Mouse (Mus musculus) embryo, embryonic 10 days (tissue): ENCODE measurements around the gene Adam1a.
"Not testable (repeated sequence)": the region's sequence is repeated elsewhere in the genome, so short reads cannot be mapped to it uniquely, and the experiment has no call there.

Experiments used
- DNase-seq: peaks from one replicate; pipeline ENCODE4 v3.0.0-alpha.2; 2015; ENCODE audit warnings: low spot score

Adam1a gene

GRCm38 (mm10) chr5:121564468-121564895 is 19.2 kb upstream of the Adam1a start:
- peak; percentile 90 for DNase-seq

GRCm38 (mm10) chr5:121562436-121562835 is 17.2 kb upstream of the Adam1a start:
- DNase-seq, result no peak

GRCm38 (mm10) chr5:121549196-121549595 is 3.9 kb upstream of the Adam1a start:
- DNase-seq, result no peak

- DNase-seq, result no peak
These were observed 1.8 kb upstream of the Adam1a start for GRCm38 (mm10) chr5:121547084-121547483.

- DNase-seq, result peak; percentile 73
These were observed 1.2 kb upstream of the Adam1a start for GRCm38 (mm10) chr5:121546530-121546895.

GRCm38 (mm10) chr5:121545793-121546529 is 679 bp upstream of the Adam1a start, which contains the start of gene Mapkapk5:
Mapkapk5 (minus strand) TSS chr5:121545905.
- DNase-seq, result peak; percentile 97

- no peak for DNase-seq
These were observed 1.9 kb downstream of the Adam1a start for GRCm38 (mm10) chr5:121543370-121543769.

- DNase-seq, result no peak
These were observed 4.0 kb downstream of the Adam1a start for GRCm38 (mm10) chr5:121541235-121541634.

GRCm38 (mm10) chr5:121540066-121540465 is 5.2 kb downstream of the Adam1a start:
- no peak for DNase-seq

GRCm38 (mm10) chr5:121537588-121537987 is 7.7 kb downstream of the Adam1a start:
- DNase-seq, result no peak

- no peak for DNase-seq
These were observed 8.2 kb downstream of the Adam1a start for GRCm38 (mm10) chr5:121536921-121537555.

- no peak for DNase-seq
These were observed 10.2 kb downstream of the Adam1a start for GRCm38 (mm10) chr5:121535116-121535515.

- no peak for DNase-seq
These were observed 10.8 kb downstream of the Adam1a start for GRCm38 (mm10) chr5:121534521-121534920.

- DNase-seq, result peak; percentile 27
These were observed 18.3 kb downstream of the Adam1a start for GRCm38 (mm10) chr5:121526961-121527360.

GRCm38 (mm10) chr5:121526526-121526925 is 18.8 kb downstream of the Adam1a start:
- DNase-seq, result no peak

- no peak for DNase-seq
These were observed 19.4 kb downstream of the Adam1a start for GRCm38 (mm10) chr5:121525774-121526450.

GRCm38 (mm10) chr5:121519758-121520157 is 25.5 kb downstream of the Adam1a start:
- DNase-seq, result not testable (repeated sequence)

GRCm38 (mm10) chr5:121518983-121519382 is 26.3 kb downstream of the Adam1a start:
- no peak for DNase-seq

- DNase-seq, result no peak
These were observed 35.3 kb downstream of the Adam1a start for GRCm38 (mm10) chr5:121510009-121510408.

- no peak for DNase-seq
These were observed 38.4 kb downstream of the Adam1a start for GRCm38 (mm10) chr5:121506846-121507245.

- DNase-seq, result no peak
These were observed 42.1 kb downstream of the Adam1a start, which contains the start of gene Adam1b for GRCm38 (mm10) chr5:121503231-121503630. Adam1b (minus strand) TSS chr5:121503435.

- DNase-seq, result not testable (repeated sequence)
These were observed 43.8 kb downstream of the Adam1a start for GRCm38 (mm10) chr5:121501424-121501996.
